ENCODE assay signal across 23 mouse cellular contexts in genomic region chr16:15185714-15186113, GRCm38 (mm10).
"Had no signal": no experiment of that assay in that cellular context is flagged by ENCODE, and none has a peak within 500 bp of the region (broad histone marks: within the 10 kb centered on the region; RNA-seq: fewer than 3 reads in every experiment).

No protein-coding gene starts in this region.

- H3K4me1 ChIP-seq: limb, embryonic 13.5 days; liver, embryonic 12.5 days; liver, embryonic 15.5 days; lung, embryonic 15.5 days; megakaryocyte, embryonic 14.5 days; midbrain, embryonic 10.5 days; midbrain, embryonic 13.5 days; neural tube, embryonic 12.5 days; neural tube, embryonic 15.5 days had no signal

- DNase-seq: kidney, adult 9 months; kidney, postnatal 14 days; kidney, postnatal 4 days; left cerebral cortex, postnatal 4 days; liver; lung, adult 18-20 months; lung, postnatal 10 days; lung, postnatal 36 days; right cerebral cortex, adult 18-20 months; right cerebral cortex, postnatal 14 days; right cerebral cortex, postnatal 4 days; thymus, adult 2 months; thymus, postnatal 25 days had no signal

- H3K27me3 ChIP-seq: limb, embryonic 13.5 days; liver, embryonic 12.5 days; liver, embryonic 15.5 days; lung, embryonic 15.5 days; megakaryocyte, embryonic 14.5 days; midbrain, embryonic 13.5 days; neural tube, embryonic 12.5 days; neural tube, embryonic 15.5 days had no signal

- H3K36me3 ChIP-seq: limb, embryonic 13.5 days; liver, embryonic 12.5 days; liver, embryonic 15.5 days; lung, embryonic 15.5 days; midbrain, embryonic 10.5 days; midbrain, embryonic 13.5 days; neural tube, embryonic 12.5 days; neural tube, embryonic 15.5 days had no signal

- H3K27ac ChIP-seq: limb, embryonic 13.5 days; liver, embryonic 12.5 days; liver, embryonic 15.5 days; lung, embryonic 15.5 days; midbrain, embryonic 10.5 days; midbrain, embryonic 13.5 days; neural tube, embryonic 12.5 days; neural tube, embryonic 15.5 days; stomach, postnatal 0 days had no signal

- H3K4me3 ChIP-seq: limb, embryonic 13.5 days; liver, embryonic 12.5 days; liver, embryonic 15.5 days; lung, embryonic 15.5 days; megakaryocyte, embryonic 14.5 days; midbrain, embryonic 10.5 days; midbrain, embryonic 13.5 days; neural tube, embryonic 12.5 days; neural tube, embryonic 15.5 days had no signal
